Mouse (Mus musculus): ENCODE data around the gene Plpp3. TPM values are rescaled to one million over a fixed set of nuclear protein-coding genes. Genes with fewer than 3 reads are reported as not detected.

The Plpp3 gene
- total RNA-seq, 2 experiments from 2014 or later: 0.08 to 0.84 TPM

GRCm38 (mm10) chr4:105184924-105185323, 27.8 kb downstream of the Plpp3 start:
- no peak for ATAC-seq (replicated peaks; ENCODE audit: low FRiP score, poor library complexity, severe bottlenecking)

- no peak for ATAC-seq (replicated peaks; ENCODE audit: low FRiP score, poor library complexity, severe bottlenecking)
Observed at GRCm38 (mm10) chr4:105186654-105187053, 29.5 kb downstream of the Plpp3 start.

GRCm38 (mm10) chr4:105187873-105188272, 30.7 kb downstream of the Plpp3 start:
- ATAC-seq (replicated peaks; ENCODE audit: low FRiP score, poor library complexity, severe bottlenecking): no peak

- no peak for ATAC-seq (replicated peaks; ENCODE audit: low FRiP score, poor library complexity, severe bottlenecking)
Observed at GRCm38 (mm10) chr4:105188801-105189200, 31.7 kb downstream of the Plpp3 start.

GRCm38 (mm10) chr4:105190826-105191225, 33.7 kb downstream of the Plpp3 start:
- no peak for ATAC-seq (replicated peaks; ENCODE audit: low FRiP score, poor library complexity, severe bottlenecking)

- ATAC-seq (replicated peaks; ENCODE audit: low FRiP score, poor library complexity, severe bottlenecking): no peak
Observed at GRCm38 (mm10) chr4:105191550-105191949, 34.4 kb downstream of the Plpp3 start.

GRCm38 (mm10) chr4:105192665-105193064, 35.5 kb downstream of the Plpp3 start:
- ATAC-seq (replicated peaks; ENCODE audit: low FRiP score, poor library complexity, severe bottlenecking): no peak

- ATAC-seq (replicated peaks; ENCODE audit: low FRiP score, poor library complexity, severe bottlenecking): no peak
Observed at GRCm38 (mm10) chr4:105195256-105195655, 38.1 kb downstream of the Plpp3 start.

GRCm38 (mm10) chr4:105196099-105196498, 39.0 kb downstream of the Plpp3 start:
- no peak for ATAC-seq (replicated peaks; ENCODE audit: low FRiP score, poor library complexity, severe bottlenecking)

- no peak for ATAC-seq (replicated peaks; ENCODE audit: low FRiP score, poor library complexity, severe bottlenecking)
Observed at GRCm38 (mm10) chr4:105196993-105197765, 40.0 kb downstream of the Plpp3 start.

- no peak for ATAC-seq (replicated peaks; ENCODE audit: low FRiP score, poor library complexity, severe bottlenecking)
Observed at GRCm38 (mm10) chr4:105198696-105199095, 41.5 kb downstream of the Plpp3 start.

GRCm38 (mm10) chr4:105199345-105199744, 42.2 kb downstream of the Plpp3 start:
- ATAC-seq (replicated peaks; ENCODE audit: low FRiP score, poor library complexity, severe bottlenecking): no peak

- no peak for ATAC-seq (replicated peaks; ENCODE audit: low FRiP score, poor library complexity, severe bottlenecking)
Observed at GRCm38 (mm10) chr4:105200624-105201524, 43.7 kb downstream of the Plpp3 start.

- no peak for ATAC-seq (replicated peaks; ENCODE audit: low FRiP score, poor library complexity, severe bottlenecking)
Observed at GRCm38 (mm10) chr4:105202439-105202838, 45.3 kb downstream of the Plpp3 start.

GRCm38 (mm10) chr4:105203303-105203761, 46.2 kb downstream of the Plpp3 start:
- ATAC-seq (replicated peaks; ENCODE audit: low FRiP score, poor library complexity, severe bottlenecking): no peak

GRCm38 (mm10) chr4:105204071-105204470, 46.9 kb downstream of the Plpp3 start:
- no peak for ATAC-seq (replicated peaks; ENCODE audit: low FRiP score, poor library complexity, severe bottlenecking)

- no peak for ATAC-seq (replicated peaks; ENCODE audit: low FRiP score, poor library complexity, severe bottlenecking)
Observed at GRCm38 (mm10) chr4:105205045-105205851, 48.1 kb downstream of the Plpp3 start.

- ATAC-seq (replicated peaks; ENCODE audit: low FRiP score, poor library complexity, severe bottlenecking): no peak
Observed at GRCm38 (mm10) chr4:105206102-105206501, 49.0 kb downstream of the Plpp3 start.

GRCm38 (mm10) chr4:105206995-105207394, 49.8 kb downstream of the Plpp3 start:
- no peak for ATAC-seq (replicated peaks; ENCODE audit: low FRiP score, poor library complexity, severe bottlenecking)

- ATAC-seq (replicated peaks; ENCODE audit: low FRiP score, poor library complexity, severe bottlenecking): no peak
Observed at GRCm38 (mm10) chr4:105207641-105208040, 50.5 kb downstream of the Plpp3 start.

All from erythroid progenitor cell, adult 5-6 weeks (primary cell).